Mouse (Mus musculus): ENCODE results near the gene Grm7. TPM values are rescaled to one million over a fixed set of nuclear protein-coding genes. Genes with fewer than 3 reads are reported as not detected.

The Grm7 gene
- polyA plus RNA-seq, 1 experiment = 0.28 TPM

DNA sequence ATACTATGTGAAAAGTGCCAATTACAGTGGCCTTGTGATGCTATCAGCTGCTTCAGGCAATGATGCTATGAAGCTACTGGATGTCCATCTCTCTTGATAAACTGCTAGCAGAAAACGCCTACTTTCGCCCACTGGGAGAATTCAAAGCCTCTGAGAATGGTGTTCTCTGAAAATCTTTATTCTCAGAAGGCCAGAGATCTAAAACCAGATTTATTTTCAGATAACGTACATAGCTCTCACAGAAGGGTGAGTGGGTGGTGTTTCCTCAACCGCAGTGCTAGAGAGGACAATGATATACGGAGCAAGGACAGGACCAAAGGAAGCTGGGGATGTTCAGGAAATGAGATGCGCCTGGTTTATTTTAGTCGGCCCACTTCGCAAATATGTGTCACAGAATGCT lies 763.4 kb downstream of the Grm7 start:
- TF ChIP-seq REST (IDR thresholded peaks at IDR 0.05; ENCODE audit: insufficient read depth, insufficient read length) = no peak
- no peak for TF ChIP-seq SRF (IDR thresholded peaks at IDR 0.05; ENCODE audit: control insufficient read depth, insufficient read length, low read depth)
- TF ChIP-seq MYOD1 (IDR thresholded peaks at IDR 0.05; ENCODE audit: control insufficient read depth in 1 of 3, insufficient read length in 2 of 3, low read depth in 2 of 3) = no peak
- no peak for TF ChIP-seq E2F4 (IDR thresholded peaks at IDR 0.05; ENCODE audit: insufficient read depth)
- no peak for TF ChIP-seq TCF12 (IDR thresholded peaks at IDR 0.05; ENCODE audit: insufficient read depth, poor library complexity, severe bottlenecking)
- TF ChIP-seq MAX (IDR thresholded peaks at IDR 0.05; ENCODE audit: low read depth) = no peak
- TF ChIP-seq POLR2A (IDR thresholded peaks at IDR 0.05; ENCODE audit: insufficient read length, low read depth) = no peak
- TF ChIP-seq POLR2AphosphoS2 (IDR thresholded peaks at IDR 0.05; ENCODE audit: insufficient read length, low read depth) = no peak
- no peak for TF ChIP-seq CEBPB (IDR thresholded peaks at IDR 0.05; ENCODE audit: insufficient read depth, poor library complexity, severe bottlenecking)
- TF ChIP-seq TCF3 (IDR thresholded peaks at IDR 0.05; ENCODE audit: insufficient read length, low read depth) = no peak
- no peak for TF ChIP-seq MYOG (IDR thresholded peaks at IDR 0.05; ENCODE audit: control insufficient read depth in 1 of 3, insufficient read depth in 1 of 3, insufficient read length in 2 of 3, low read depth in 2 of 3)
- no peak for TF ChIP-seq USF1 (IDR thresholded peaks at IDR 0.05; ENCODE audit: low read depth)
- no peaks in the 10 kb centered on the region for H3K79me2 ChIP-seq (ENCODE audit: control insufficient read depth, insufficient read depth)
- no peak overlapping the region for H3K4me3 ChIP-seq
- H3K36me3 ChIP-seq (ENCODE audit: control insufficient read depth, insufficient read depth) = no peaks in the 10 kb centered on the region
- no peak overlapping the region for H3ac ChIP-seq (ENCODE audit: control insufficient read depth, insufficient read length)
- no peak overlapping the region for H3K4me2 ChIP-seq (ENCODE audit: low read depth)
- H3K27me3 ChIP-seq (ENCODE audit: control insufficient read depth, insufficient read depth, insufficient read length) = no peaks in the 10 kb centered on the region

GRCm38 (mm10) chr6:111424737-111425136 lies 779.4 kb downstream of the Grm7 start:
- H3ac ChIP-seq (ENCODE audit: control insufficient read depth, insufficient read length) = no peak overlapping the region
- no peaks in the 10 kb centered on the region for H3K27me3 ChIP-seq (ENCODE audit: control insufficient read depth, insufficient read depth, insufficient read length)
- no peak overlapping the region for H3K4me3 ChIP-seq
- H3K4me2 ChIP-seq (ENCODE audit: low read depth) = no peak overlapping the region
- no peaks in the 10 kb centered on the region for H3K79me2 ChIP-seq (ENCODE audit: control insufficient read depth, insufficient read depth)
- TF ChIP-seq MAX (IDR thresholded peaks at IDR 0.05; ENCODE audit: low read depth) = no peak
- no peak for TF ChIP-seq TCF12 (IDR thresholded peaks at IDR 0.05; ENCODE audit: insufficient read depth, poor library complexity, severe bottlenecking)
- no peak for TF ChIP-seq POLR2AphosphoS2 (IDR thresholded peaks at IDR 0.05; ENCODE audit: insufficient read length, low read depth)
- no peak for TF ChIP-seq E2F4 (IDR thresholded peaks at IDR 0.05; ENCODE audit: insufficient read depth)
- no peak for TF ChIP-seq SRF (IDR thresholded peaks at IDR 0.05; ENCODE audit: control insufficient read depth, insufficient read length, low read depth)
- no peak for TF ChIP-seq TCF3 (IDR thresholded peaks at IDR 0.05; ENCODE audit: insufficient read length, low read depth)
- H3K36me3 ChIP-seq (ENCODE audit: control insufficient read depth, insufficient read depth) = no peaks in the 10 kb centered on the region

GRCm38 (mm10) chr6:111446228-111446627 lies 800.8 kb downstream of the Grm7 start:
- Histone ChIP-seq H3K36me3 (ENCODE audit: control insufficient read depth, insufficient read depth) (no peaks in the 10 kb centered on the region), H3K27me3 (ENCODE audit: control insufficient read depth, insufficient read depth, insufficient read length) (no peaks in the 10 kb centered on the region), H3K4me3 (no peak overlapping the region), H3K4me2 (ENCODE audit: low read depth) (no peak overlapping the region), H3K79me2 (ENCODE audit: control insufficient read depth, insufficient read depth) (no peaks in the 10 kb centered on the region), H3ac (ENCODE audit: control insufficient read depth, insufficient read length) (no peak overlapping the region)
- TF ChIP-seq MYOG (IDR thresholded peaks at IDR 0.05; ENCODE audit: control insufficient read depth in 1 of 3, insufficient read depth in 1 of 3, insufficient read length in 2 of 3, low read depth in 2 of 3) (no peak), CEBPB (IDR thresholded peaks at IDR 0.05; ENCODE audit: insufficient read depth, poor library complexity, severe bottlenecking) (no peak), MYOD1 (IDR thresholded peaks at IDR 0.05; ENCODE audit: control insufficient read depth in 1 of 3, insufficient read length in 2 of 3, low read depth in 2 of 3) (no peak), SRF (IDR thresholded peaks at IDR 0.05; ENCODE audit: control insufficient read depth, insufficient read length, low read depth) (no peak), TCF3 (IDR thresholded peaks at IDR 0.05; ENCODE audit: insufficient read length, low read depth) (no peak), TCF12 (IDR thresholded peaks at IDR 0.05; ENCODE audit: insufficient read depth, poor library complexity, severe bottlenecking) (no peak), USF1 (IDR thresholded peaks at IDR 0.05; ENCODE audit: low read depth) (no peak), MAX (IDR thresholded peaks at IDR 0.05; ENCODE audit: low read depth) (no peak), E2F4 (IDR thresholded peaks at IDR 0.05; ENCODE audit: insufficient read depth) (no peak), REST (IDR thresholded peaks at IDR 0.05; ENCODE audit: insufficient read depth, insufficient read length) (no peak), POLR2AphosphoS2 (IDR thresholded peaks at IDR 0.05; ENCODE audit: insufficient read length, low read depth) (no peak), POLR2A (IDR thresholded peaks at IDR 0.05; ENCODE audit: insufficient read length, low read depth) (no peak)

- H3ac ChIP-seq (ENCODE audit: control insufficient read depth, insufficient read length) = no peak overlapping the region
- no peaks in the 10 kb centered on the region for H3K27me3 ChIP-seq (ENCODE audit: control insufficient read depth, insufficient read depth, insufficient read length)
- no peaks in the 10 kb centered on the region for H3K36me3 ChIP-seq (ENCODE audit: control insufficient read depth, insufficient read depth)
- no peak overlapping the region for H3K4me2 ChIP-seq (ENCODE audit: low read depth)
- H3K4me3 ChIP-seq = no peak overlapping the region
- H3K79me2 ChIP-seq (ENCODE audit: control insufficient read depth, insufficient read depth) = no peaks in the 10 kb centered on the region
- TF ChIP-seq USF1 (IDR thresholded peaks at IDR 0.05; ENCODE audit: low read depth) = no peak
- no peak for TF ChIP-seq REST (IDR thresholded peaks at IDR 0.05; ENCODE audit: insufficient read depth, insufficient read length)
- TF ChIP-seq TCF12 (IDR thresholded peaks at IDR 0.05; ENCODE audit: insufficient read depth, poor library complexity, severe bottlenecking) = no peak
- TF ChIP-seq MYOG (IDR thresholded peaks at IDR 0.05; ENCODE audit: control insufficient read depth in 1 of 3, insufficient read depth in 1 of 3, insufficient read length in 2 of 3, low read depth in 2 of 3) = no peak
- no peak for TF ChIP-seq MAX (IDR thresholded peaks at IDR 0.05; ENCODE audit: low read depth)
- no peak for TF ChIP-seq CEBPB (IDR thresholded peaks at IDR 0.05; ENCODE audit: insufficient read depth, poor library complexity, severe bottlenecking)
Measured at GRCm38 (mm10) chr6:111447851-111448250, 802.5 kb downstream of the Grm7 start.

- H3ac ChIP-seq (ENCODE audit: control insufficient read depth, insufficient read length) = no peak overlapping the region
- H3K79me2 ChIP-seq (ENCODE audit: control insufficient read depth, insufficient read depth) = no peaks in the 10 kb centered on the region
- H3K36me3 ChIP-seq (ENCODE audit: control insufficient read depth, insufficient read depth) = no peaks in the 10 kb centered on the region
- H3K27me3 ChIP-seq (ENCODE audit: control insufficient read depth, insufficient read depth, insufficient read length) = no peaks in the 10 kb centered on the region
- TF ChIP-seq REST (IDR thresholded peaks at IDR 0.05; ENCODE audit: insufficient read depth, insufficient read length) (no peak), MAX (IDR thresholded peaks at IDR 0.05; ENCODE audit: low read depth) (no peak), USF1 (IDR thresholded peaks at IDR 0.05; ENCODE audit: low read depth) (no peak), MYOD1 (IDR thresholded peaks at IDR 0.05; ENCODE audit: control insufficient read depth in 1 of 3, insufficient read length in 2 of 3, low read depth in 2 of 3) (no peak), E2F4 (IDR thresholded peaks at IDR 0.05; ENCODE audit: insufficient read depth) (no peak), POLR2AphosphoS2 (IDR thresholded peaks at IDR 0.05; ENCODE audit: insufficient read length, low read depth) (no peak), CEBPB (IDR thresholded peaks at IDR 0.05; ENCODE audit: insufficient read depth, poor library complexity, severe bottlenecking) (no peak), MYOG (IDR thresholded peaks at IDR 0.05; ENCODE audit: control insufficient read depth in 1 of 3, insufficient read depth in 1 of 3, insufficient read length in 2 of 3, low read depth in 2 of 3) (no peak), TCF3 (IDR thresholded peaks at IDR 0.05; ENCODE audit: insufficient read length, low read depth) (no peak), TCF12 (IDR thresholded peaks at IDR 0.05; ENCODE audit: insufficient read depth, poor library complexity, severe bottlenecking) (no peak), SRF (IDR thresholded peaks at IDR 0.05; ENCODE audit: control insufficient read depth, insufficient read length, low read depth) (no peak)
- H3K4me2 ChIP-seq (ENCODE audit: low read depth) = no peak overlapping the region
- H3K4me3 ChIP-seq = no peak overlapping the region
Measured at GRCm38 (mm10) chr6:111449054-111449783, 803.8 kb downstream of the Grm7 start.
